Mouse (Mus musculus): Measurements from ENCODE around the gene Tsnaxip1.

Gene Tsnaxip1

GRCm38 (mm10) chr8:105826861-105827848, at the start of gene Tsnaxip1, which contains the start of gene Ranbp10:
Gene Tsnaxip1, plus strand, starts transcription at chr8:105827731.
Gene Ranbp10, minus strand, starts transcription at chr8:105827350.
- DNase-seq (ENCODE audit: low spot score) = peak; percentile 82

DNA sequence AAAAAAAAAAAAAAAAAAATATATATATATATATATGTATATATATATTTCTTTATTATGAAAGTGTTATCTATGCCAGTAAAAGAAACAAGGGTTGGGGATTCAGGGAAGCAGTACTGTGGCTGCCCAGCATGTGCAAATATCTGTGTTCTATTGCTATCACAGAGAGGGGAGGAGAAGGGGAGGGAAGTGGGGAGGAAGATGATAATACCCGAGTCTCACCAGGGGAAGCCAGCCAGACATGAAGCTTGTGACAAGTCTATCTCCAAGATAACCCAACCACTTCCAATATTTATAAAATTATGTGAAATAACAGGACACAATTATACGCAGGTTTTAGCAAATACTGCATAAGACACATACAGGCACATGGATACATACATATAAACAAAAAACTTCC, 49.7 kb upstream of the Tsnaxip1 start:
- DNase-seq (ENCODE audit: low spot score) = no peak

- DNase-seq (ENCODE audit: low spot score) = no peak
These were observed 47.2 kb upstream of the Tsnaxip1 start for GRCm38 (mm10) chr8:105780298-105780697.

DNA sequence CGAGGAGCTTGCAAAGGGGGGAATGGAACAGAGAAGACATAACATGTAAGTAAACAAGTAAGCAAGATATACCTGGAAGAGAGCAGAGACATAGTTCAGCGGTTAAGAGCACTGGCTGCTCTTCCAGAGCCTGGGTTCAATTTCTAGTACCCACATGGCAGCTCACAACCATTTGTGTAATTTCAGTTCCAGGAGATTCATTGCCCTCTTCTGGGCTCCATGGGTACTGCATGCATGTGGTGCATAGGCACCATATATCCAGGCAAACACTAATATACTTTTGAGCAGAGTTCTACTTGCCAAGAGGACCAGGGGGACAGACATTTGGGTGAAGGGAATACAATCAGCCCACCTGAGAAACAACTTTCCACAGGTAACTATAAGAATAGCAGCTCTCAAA, 39.3 kb upstream of the Tsnaxip1 start:
- no peak for DNase-seq (ENCODE audit: low spot score)

GRCm38 (mm10) chr8:105788927-105789326, 38.6 kb upstream of the Tsnaxip1 start:
- no peak for DNase-seq (ENCODE audit: low spot score)

- no peak for DNase-seq (ENCODE audit: low spot score)
These were observed 37.9 kb upstream of the Tsnaxip1 start for GRCm38 (mm10) chr8:105789626-105790025.

GRCm38 (mm10) chr8:105793331-105793730, 34.2 kb upstream of the Tsnaxip1 start:
- no peak for DNase-seq (ENCODE audit: low spot score)

DNA sequence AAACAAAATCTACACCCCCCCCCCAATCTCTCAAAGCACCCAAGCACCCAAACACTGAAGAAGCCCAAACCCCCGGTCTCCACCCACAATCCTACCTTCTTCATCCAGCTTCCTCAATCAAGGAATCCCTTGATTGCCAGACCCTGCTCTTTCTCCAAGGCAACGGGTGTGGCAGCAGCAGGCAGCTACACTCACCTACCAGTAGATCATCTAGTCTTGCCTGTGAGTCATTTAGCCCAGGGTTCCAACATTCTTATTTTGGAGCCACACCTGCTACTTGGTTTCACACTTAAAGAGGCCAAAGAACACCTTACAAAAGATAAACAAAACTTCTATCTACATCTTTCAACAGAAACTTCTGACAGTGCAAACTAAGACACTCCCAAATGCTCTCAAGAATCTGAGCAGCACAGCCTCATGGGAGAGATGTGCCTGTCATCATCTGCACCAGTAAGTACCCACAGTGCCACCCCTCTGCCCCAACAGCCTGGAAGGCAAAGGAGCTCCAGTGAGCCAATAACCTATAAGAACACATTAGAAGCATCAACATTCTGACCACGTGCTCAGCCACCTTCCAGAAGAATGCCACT, 33.4 kb upstream of the Tsnaxip1 start:
- no peak for DNase-seq (ENCODE audit: low spot score)

GRCm38 (mm10) chr8:105795785-105796184, 31.7 kb upstream of the Tsnaxip1 start:
- no peak for DNase-seq (ENCODE audit: low spot score)

GRCm38 (mm10) chr8:105798408-105798807, 29.1 kb upstream of the Tsnaxip1 start:
- DNase-seq (ENCODE audit: low spot score) = no peak

DNA sequence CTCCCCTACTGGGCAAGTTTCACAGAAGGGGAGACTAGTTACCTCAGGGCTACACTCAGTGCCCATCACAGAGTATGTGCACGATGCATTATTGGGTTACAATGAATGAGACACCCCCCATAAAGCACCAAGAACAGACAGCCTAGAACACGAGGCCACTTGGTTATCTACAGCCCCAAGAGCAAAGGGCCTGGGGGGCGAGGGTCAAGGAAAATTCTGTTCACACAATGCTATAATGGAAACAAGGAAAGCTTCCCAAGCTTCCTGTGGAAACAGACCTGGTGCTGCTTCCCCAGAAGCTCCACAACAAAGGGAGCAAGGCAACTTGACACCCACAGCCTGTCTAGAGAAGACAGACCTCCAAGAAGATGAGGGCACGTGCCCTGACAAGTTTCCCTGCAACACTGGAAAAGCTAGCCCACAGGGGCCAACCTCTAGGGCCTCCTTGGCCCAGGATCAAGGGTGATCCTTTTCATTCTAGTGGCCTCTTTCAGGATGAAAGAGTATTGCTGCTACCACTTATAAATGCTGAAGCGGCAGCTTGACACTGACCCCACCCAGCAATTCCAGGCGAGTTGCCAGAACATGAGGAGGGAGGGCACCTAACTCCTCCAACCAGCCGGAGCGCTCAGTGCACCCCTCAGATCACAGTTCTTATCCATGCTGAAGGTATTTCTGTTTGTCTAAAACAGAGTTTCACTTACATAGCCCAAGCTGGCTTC, 28.3 kb upstream of the Tsnaxip1 start:
- peak; percentile 20 for DNase-seq (ENCODE audit: low spot score)

- DNase-seq (ENCODE audit: low spot score) = no peak
These were observed 26.2 kb upstream of the Tsnaxip1 start for GRCm38 (mm10) chr8:105801153-105801904.

DNA sequence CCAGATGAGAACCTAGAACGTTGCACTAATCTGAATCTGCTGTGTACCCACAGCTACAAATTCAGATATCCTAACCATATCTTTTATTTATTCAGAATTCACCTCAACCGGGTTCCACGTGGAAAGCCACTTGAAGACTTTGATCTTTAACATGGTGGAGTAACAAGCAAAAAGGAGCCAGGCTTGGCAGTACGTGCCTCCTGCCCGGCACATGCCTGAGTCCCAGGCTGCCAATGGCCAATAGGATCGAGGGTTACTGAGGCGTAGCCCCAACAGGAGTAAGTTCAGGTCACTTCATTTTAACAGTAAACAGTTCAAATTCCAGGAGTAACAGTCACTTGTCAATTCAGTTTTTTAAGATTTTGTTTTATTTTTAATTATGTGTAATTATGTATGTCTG, 22.7 kb upstream of the Tsnaxip1 start:
- no peak for DNase-seq (ENCODE audit: low spot score)

DNA sequence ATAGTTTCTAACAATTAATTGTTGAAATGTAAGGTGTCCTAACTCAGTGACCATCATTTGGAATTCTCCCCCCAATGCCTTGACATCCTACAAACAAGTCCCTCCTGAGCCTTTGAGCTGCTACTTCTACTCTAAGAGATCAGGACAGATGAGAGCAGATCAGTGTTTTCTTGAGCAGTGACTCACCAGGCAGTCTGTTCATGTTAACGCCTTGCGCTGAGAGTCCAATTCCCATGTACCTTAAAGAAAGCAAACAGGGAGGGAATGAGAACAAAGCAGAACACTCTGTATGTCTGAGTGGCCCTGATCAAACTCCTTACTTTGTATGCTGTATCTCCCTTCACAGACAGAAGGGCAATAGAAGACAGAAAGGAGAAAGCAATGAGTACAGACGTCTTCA, 22.2 kb upstream of the Tsnaxip1 start:
- no peak for DNase-seq (ENCODE audit: low spot score)

DNA sequence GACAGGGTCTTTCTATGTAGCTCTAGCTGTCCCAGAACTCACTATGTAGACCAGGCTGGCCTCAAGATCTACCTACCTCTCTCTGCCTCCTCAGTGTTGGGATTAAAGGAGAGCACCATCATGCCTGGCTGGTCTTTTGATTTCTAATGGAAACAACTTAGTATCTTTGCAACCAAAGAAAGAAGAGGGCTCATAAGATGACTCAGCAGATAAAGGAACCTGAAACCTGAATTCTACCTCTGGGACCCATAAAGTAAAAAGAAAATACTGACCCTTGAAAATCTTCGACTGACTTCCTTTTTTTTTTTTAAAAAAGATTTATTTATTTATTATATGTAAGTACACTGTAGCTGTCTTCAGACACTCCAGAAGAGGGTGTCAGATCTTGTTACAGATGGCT, 21.6 kb upstream of the Tsnaxip1 start:
- DNase-seq (ENCODE audit: low spot score) = no peak

- no peak for DNase-seq (ENCODE audit: low spot score)
These were observed 19.8 kb upstream of the Tsnaxip1 start for GRCm38 (mm10) chr8:105807766-105808165.

- no peak for DNase-seq (ENCODE audit: low spot score)
These were observed 19.1 kb upstream of the Tsnaxip1 start for GRCm38 (mm10) chr8:105808480-105808879.

- DNase-seq (ENCODE audit: low spot score) = no peak
These were observed 17.2 kb upstream of the Tsnaxip1 start for GRCm38 (mm10) chr8:105810245-105810786.

- no peak for DNase-seq (ENCODE audit: low spot score)
These were observed 16.5 kb upstream of the Tsnaxip1 start for GRCm38 (mm10) chr8:105811061-105811460.

DNA sequence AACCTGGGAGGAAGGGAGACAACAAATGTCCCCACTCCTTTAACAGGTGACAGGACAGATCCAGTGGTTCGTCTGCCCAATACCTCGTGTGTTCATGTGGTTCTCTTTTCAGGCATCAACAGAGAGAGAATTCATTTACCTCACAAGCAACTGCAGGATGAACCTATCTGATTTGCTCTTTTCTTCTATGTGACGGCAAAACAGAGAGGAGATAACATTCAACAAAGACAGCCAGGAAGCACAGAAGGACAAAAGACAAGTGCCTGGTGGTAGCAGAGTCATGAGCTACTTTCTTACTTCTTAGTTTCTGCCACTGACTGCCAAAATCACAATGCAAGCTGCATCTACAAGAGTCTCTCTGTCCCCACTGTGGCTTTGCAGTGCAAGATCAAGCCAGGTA, 16.0 kb upstream of the Tsnaxip1 start:
- no peak for DNase-seq (ENCODE audit: low spot score)

DNA sequence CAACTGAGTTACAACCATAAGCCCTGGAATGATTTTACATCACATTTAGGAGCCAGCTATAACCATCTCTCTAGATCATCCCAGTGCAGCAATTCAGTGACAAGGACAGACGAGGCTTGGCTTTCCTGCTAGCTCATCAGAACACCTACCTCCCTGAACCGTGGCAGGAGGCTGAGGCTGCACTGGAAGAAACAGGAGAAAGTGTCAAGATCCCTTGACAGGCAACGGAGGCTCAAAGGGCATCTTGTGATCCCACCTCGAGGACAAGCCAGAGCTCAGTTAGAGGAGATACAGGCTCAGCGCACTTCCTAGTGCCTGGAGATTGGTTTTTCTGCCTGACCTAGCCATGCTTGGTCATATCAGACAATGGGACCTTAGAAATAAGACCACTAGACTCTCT, 15.0 kb upstream of the Tsnaxip1 start:
- DNase-seq (ENCODE audit: low spot score) = no peak

- DNase-seq (ENCODE audit: low spot score) = no peak
These were observed 14.3 kb upstream of the Tsnaxip1 start for GRCm38 (mm10) chr8:105813241-105813640.

Measured in urinary bladder, postnatal 10 days (tissue).